Mouse (Mus musculus) forebrain, embryonic 11.5 days (tissue): ENCODE measurements at regions not wholly inside any gene's neighbourhood (a gene's known extent, or its start where the extent isn't known, plus 50 kb on each side); places are given as distances from the start of the nearest gene placed in this dataset.

Source experiments
- ATAC-seq: fragments of 200-750 bp; cut with Nextera tagmentation; replicated peaks from 2 replicates; pipeline ENCODE4 v1.8.0; 2017; ENCODE audit warnings: moderate TSS enrichment; ENCODE audit not compliant: low FRiP score
- DNase-seq: peaks from one replicate; pipeline ENCODE4 v3.0.0-alpha.2; 2017; ENCODE audit warnings: low spot score
- H3K27ac ChIP-seq: fragments of 300-500 bp; sonication (generic); 2 replicates; pipeline ENCODE4 v1.5.1; 2014; ENCODE audit warnings: low read depth, low read length
- H3K27me3 ChIP-seq: fragments of 300-500 bp; sonication (generic); 2 replicates; pipeline ENCODE4 v1.6.1; 2014; ENCODE audit warnings: mild to moderate bottlenecking, low read length, mixed read lengths; ENCODE audit not compliant: control insufficient read depth, insufficient read depth
- H3K36me3 ChIP-seq: fragments of 300-500 bp; sonication (generic); 2 replicates; pipeline ENCODE4 v1.6.1; 2014; ENCODE audit warnings: mild to moderate bottlenecking, low read length, moderate library complexity, mixed read lengths; ENCODE audit not compliant: control insufficient read depth, insufficient read depth
- H3K4me1 ChIP-seq: fragments of 300-500 bp; sonication (generic); replicated peaks from 2 replicates; pipeline ENCODE4 v1.6.1; 2014; ENCODE audit warnings: low read length, mixed read lengths; ENCODE audit not compliant: control insufficient read depth, insufficient read depth
- H3K4me2 ChIP-seq: fragments of 300-500 bp; sonication (generic); 2 replicates; pipeline ENCODE4 v1.6.1; 2014; ENCODE audit warnings: low read depth, mild to moderate bottlenecking, low read length, moderate library complexity, mixed read lengths; ENCODE audit not compliant: severe bottlenecking
- H3K4me3 ChIP-seq: fragments of 300-500 bp; sonication (generic); 2 replicates; pipeline ENCODE4 v1.5.1; 2014; ENCODE audit warnings: low read depth, low read length
- H3K9ac ChIP-seq: fragments of 300-500 bp; sonication (generic); 2 replicates; pipeline ENCODE4 v1.6.1; 2014; ENCODE audit warnings: low read length
- H3K9me3 ChIP-seq: fragments of 300-500 bp; sonication (generic); 2 replicates; pipeline ENCODE4 v1.6.1; 2016; ENCODE audit warnings: low read length, mixed read lengths; ENCODE audit not compliant: control insufficient read depth
- WGBS: fragments of 180-500 bp; shearing (Covaris S2); extraction: QIAGEN DNeasy Blood & Tissue Kit; methylation state at CpG from one replicate; pipeline ENCODE4 v1.1.7; 2014; 5-methylcytosine and 5-hydroxymethylcytosine counted together

DNA sequence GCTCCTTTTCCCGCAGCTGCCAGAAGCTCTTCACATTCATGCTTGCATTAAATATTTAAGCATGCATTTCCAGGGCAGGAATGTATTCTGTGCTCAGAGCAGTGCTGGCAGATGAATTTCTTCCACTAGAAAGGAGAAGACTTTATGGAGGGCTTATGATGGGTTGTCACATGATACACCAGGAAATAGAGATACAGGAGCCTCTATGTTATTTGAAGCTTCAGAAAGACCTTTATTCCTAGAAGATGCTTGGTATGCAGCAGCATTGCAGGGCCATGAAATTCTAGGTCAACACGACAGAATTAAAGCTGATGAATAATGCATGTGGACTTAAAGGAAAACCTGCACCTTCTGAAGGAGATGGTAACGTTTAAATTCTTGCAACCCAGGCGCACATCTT, 212.1 kb downstream of the Adgrg6 start:
- no peak for DNase-seq
- Histone ChIP-seq H3K9me3 (no peaks in the 10 kb centered on the region), H3K27me3 (no peaks in the 10 kb centered on the region), H3K4me1 (no peaks in the 10 kb centered on the region), H3K4me2 (no peak overlapping the region), H3K27ac (no peak overlapping the region), H3K4me3 (no peak overlapping the region), H3K9ac (no peak overlapping the region), H3K36me3 (no peaks in the 10 kb centered on the region)
- WGBS, result 64% methylated on average over 4 of the region's 4 CpGs
- ATAC-seq, result no peak

DNA sequence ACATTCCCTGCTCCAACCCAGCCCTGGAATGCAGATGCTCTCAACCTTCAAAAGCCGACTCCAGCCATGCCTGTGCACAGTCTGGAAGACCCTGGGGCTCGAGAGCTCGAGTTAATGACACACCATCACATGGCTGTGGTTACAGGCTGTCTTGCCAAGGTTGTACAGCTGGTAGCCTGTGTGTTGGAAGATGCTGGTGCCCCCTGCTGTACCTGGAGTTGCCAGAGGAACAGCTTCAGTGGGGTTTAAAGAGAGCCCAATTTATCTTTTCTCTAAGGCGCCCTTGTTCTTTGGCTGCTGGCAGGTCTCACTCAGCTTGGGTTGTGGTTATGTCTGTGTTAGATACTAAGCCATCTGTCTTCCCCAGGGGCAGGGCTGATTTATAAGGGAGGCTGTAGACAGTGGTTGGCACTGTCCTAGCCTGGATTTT, 212.8 kb downstream of the Adgrg6 start:
- H3K36me3 ChIP-seq, result no peaks in the 10 kb centered on the region
- H3K9ac ChIP-seq, result no peak overlapping the region
- H3K9me3 ChIP-seq, result no peaks in the 10 kb centered on the region
- H3K27ac ChIP-seq, result no peak overlapping the region
- H3K4me3 ChIP-seq, result no peak overlapping the region
- H3K27me3 ChIP-seq, result no peaks in the 10 kb centered on the region
- no peaks in the 10 kb centered on the region for H3K4me1 ChIP-seq
- 62% methylated on average over 4 of the region's 4 CpGs for WGBS
- DNase-seq (no peak), ATAC-seq (no peak)
- H3K4me2 ChIP-seq, result no peak overlapping the region

DNA sequence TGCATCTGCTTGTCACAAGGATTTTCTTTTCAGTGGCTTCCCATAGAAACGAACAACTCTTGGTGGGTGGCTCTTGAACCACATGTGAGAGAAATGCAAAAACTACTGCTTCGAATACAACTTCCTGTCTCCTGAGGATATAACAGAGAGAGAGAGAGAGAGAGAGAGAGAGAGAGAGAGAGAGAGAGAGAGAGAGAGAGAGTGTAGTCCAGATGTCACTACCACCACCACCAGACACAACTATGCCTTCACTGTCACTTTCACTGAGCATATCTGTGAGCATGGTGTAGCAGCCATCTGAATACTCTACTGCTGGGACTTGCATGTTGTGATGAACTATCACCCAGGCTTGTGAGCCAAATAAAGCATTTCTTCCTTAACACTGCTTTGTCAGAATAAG, 216.6 kb downstream of the Adgrg6 start:
- no peaks in the 10 kb centered on the region for H3K4me1 ChIP-seq
- no peaks in the 10 kb centered on the region for H3K36me3 ChIP-seq
- no peak overlapping the region for H3K27ac ChIP-seq
- H3K27me3 ChIP-seq, result no peaks in the 10 kb centered on the region
- H3K9ac ChIP-seq, result no peak overlapping the region
- DNase-seq (no peak), ATAC-seq (no peak)
- H3K9me3 ChIP-seq, result no peaks in the 10 kb centered on the region
- no peak overlapping the region for H3K4me3 ChIP-seq
- no peak overlapping the region for H3K4me2 ChIP-seq
- WGBS, result 88% methylated on average over 2 of the region's 2 CpGs

DNA sequence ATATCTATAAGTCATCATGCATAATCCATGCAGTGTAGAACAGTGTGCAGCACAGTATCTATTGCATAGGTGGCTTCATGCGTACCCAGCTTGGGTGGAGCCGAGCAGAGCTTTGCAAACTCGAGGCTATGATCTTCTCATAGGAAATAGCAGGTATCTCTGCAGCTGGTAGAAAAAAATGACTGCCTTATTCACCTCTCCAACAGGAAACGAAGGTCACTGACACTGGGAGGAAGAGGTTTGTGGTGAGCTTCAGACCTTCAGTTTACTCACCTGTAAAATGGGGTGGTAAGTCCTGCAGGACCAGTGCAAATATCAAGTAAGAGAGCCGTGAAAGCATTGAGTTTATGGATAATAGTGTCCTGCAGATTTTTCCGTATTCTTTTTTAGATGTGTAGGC, 219.2 kb downstream of the Adgrg6 start:
- H3K9me3 ChIP-seq, result no peaks in the 10 kb centered on the region
- DNase-seq (no peak), ATAC-seq (no peak)
- no peak overlapping the region for H3K9ac ChIP-seq
- no peaks in the 10 kb centered on the region for H3K27me3 ChIP-seq
- no peaks in the 10 kb centered on the region for H3K4me1 ChIP-seq
- H3K4me3 ChIP-seq, result no peak overlapping the region
- H3K27ac ChIP-seq, result no peak overlapping the region
- H3K36me3 ChIP-seq, result no peaks in the 10 kb centered on the region
- 89% methylated on average over 6 of the region's 6 CpGs for WGBS
- H3K4me2 ChIP-seq, result no peak overlapping the region

DNA sequence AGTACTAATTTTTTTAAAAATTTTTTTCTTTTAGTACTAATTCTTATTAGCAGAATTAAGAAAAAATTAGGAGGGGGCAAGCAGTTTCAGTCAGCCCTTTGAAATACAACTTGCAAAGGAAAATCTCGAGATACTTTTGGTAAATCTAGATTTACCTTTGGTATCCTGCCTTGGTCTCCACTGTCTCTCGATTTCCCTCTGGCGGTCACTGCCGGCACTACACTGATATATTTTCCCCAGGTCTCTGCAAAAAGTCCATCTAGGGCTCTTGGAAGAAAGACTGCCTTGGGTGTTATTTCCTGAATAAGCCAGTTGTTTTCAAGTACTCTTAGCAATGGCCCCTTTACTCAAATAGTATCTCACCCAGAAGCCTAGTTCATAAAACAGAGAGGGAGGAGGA, 224.0 kb downstream of the Adgrg6 start:
- ATAC-seq, result no peak
- Histone ChIP-seq H3K4me3 (no peak overlapping the region), H3K36me3 (no peaks in the 10 kb centered on the region), H3K27ac (no peak overlapping the region), H3K4me1 (no peaks in the 10 kb centered on the region), H3K4me2 (no peak overlapping the region), H3K9me3 (no peaks in the 10 kb centered on the region), H3K9ac (no peak overlapping the region), H3K27me3 (no peaks in the 10 kb centered on the region)
- peak; percentile 81 for DNase-seq
- WGBS, result 7% methylated on average over 4 of the region's 4 CpGs

GRCm38 (mm10) chr10:14315232-14315631, 230.2 kb downstream of the Adgrg6 start:
- no peak for DNase-seq
- no peak for ATAC-seq
- Histone ChIP-seq H3K27me3 (no peaks in the 10 kb centered on the region), H3K27ac (no peak overlapping the region), H3K4me2 (no peak overlapping the region), H3K9ac (no peak overlapping the region), H3K4me3 (no peak overlapping the region), H3K4me1 (no peaks in the 10 kb centered on the region), H3K9me3 (no peaks in the 10 kb centered on the region), H3K36me3 (no peaks in the 10 kb centered on the region)
- 91% methylated on average over 7 of the region's 7 CpGs for WGBS

DNA sequence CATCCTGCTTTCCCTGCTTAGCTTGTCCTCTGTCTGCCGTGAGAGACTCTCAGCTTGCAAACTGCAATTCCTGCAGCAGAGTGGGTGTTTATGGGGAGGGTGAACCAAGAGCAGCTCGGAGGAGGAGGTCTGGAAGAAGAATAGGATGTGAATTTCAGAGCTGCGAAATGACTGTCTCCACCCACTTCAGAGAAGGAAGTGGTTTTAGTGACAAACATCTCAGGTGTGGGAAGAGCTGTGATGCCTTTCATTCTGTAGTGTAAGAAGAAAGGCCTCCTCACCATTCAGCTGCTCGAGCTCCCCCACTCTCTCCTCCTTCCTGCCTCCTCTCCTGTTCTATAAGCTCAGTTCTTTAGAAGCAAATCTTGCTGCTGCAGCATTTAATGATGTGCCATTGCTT, 230.9 kb downstream of the Adgrg6 start:
- no peak overlapping the region for H3K27ac ChIP-seq
- H3K9me3 ChIP-seq, result no peaks in the 10 kb centered on the region
- ATAC-seq, result no peak
- no peak overlapping the region for H3K4me3 ChIP-seq
- no peak overlapping the region for H3K4me2 ChIP-seq
- H3K9ac ChIP-seq, result no peak overlapping the region
- no peak for DNase-seq
- no peaks in the 10 kb centered on the region for H3K36me3 ChIP-seq
- H3K27me3 ChIP-seq, result no peaks in the 10 kb centered on the region
- 71% methylated on average over 4 of the region's 4 CpGs for WGBS
- H3K4me1 ChIP-seq, result no peaks in the 10 kb centered on the region

GRCm38 (mm10) chr10:14314004-14314581, 231.4 kb downstream of the Adgrg6 start:
- WGBS, result 85% methylated on average over 10 of the region's 10 CpGs
- Histone ChIP-seq H3K4me3 (no peak overlapping the region), H3K9me3 (no peaks in the 10 kb centered on the region), H3K4me1 (no peaks in the 10 kb centered on the region), H3K9ac (no peak overlapping the region), H3K27ac (no peak overlapping the region), H3K36me3 (no peaks in the 10 kb centered on the region), H3K4me2 (no peak overlapping the region), H3K27me3 (no peaks in the 10 kb centered on the region)
- ATAC-seq, result no peak
- DNase-seq, result no peak

DNA sequence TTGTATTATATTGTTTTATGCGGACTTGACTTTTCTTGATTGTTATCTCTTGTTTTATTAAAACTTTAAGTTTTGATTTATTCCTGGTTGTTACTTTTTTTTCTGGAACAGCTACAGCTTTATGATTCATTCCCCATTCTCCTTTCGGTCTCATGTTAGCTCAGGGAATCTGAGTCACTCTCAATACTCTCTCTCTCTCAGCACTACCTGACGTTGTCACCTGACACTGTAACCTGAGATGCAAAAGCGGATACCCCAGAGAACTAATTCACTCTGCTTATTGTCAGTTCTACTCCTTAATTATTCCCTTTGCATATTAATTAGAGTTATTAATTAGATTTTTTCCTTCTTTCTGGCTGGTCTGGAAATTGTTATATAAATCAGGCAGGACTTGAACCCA, 232.5 kb downstream of the Adgrg6 start:
- Histone ChIP-seq H3K27me3 (no peaks in the 10 kb centered on the region), H3K4me2 (no peak overlapping the region), H3K36me3 (no peaks in the 10 kb centered on the region), H3K9me3 (no peaks in the 10 kb centered on the region), H3K9ac (no peak overlapping the region), H3K27ac (no peak overlapping the region), H3K4me3 (no peak overlapping the region), H3K4me1 (no peaks in the 10 kb centered on the region)
- DNase-seq (no peak), ATAC-seq (no peak)
- WGBS, result 88% methylated on average over 4 of the region's 4 CpGs
